Mouse (Mus musculus): ENCODE data around the gene Birc7. TPM values are rescaled to one million over a fixed set of nuclear protein-coding genes. Genes with fewer than 3 reads are reported as not detected.

The Birc7 gene
- polyA plus RNA-seq, 1 experiment from 2014 or later = 0.60 TPM

GRCm38 (mm10) chr2:180954061-180955047 lies 25.5 kb downstream of the Birc7 start, which contains the start of gene Nkain4:
Nkain4 (minus strand) TSS chr2:180954699.
- Histone ChIP-seq H3K27me3 (no peaks in the 10 kb centered on the region), H3K4me1 (replicated peaks) (peaks cover 57% of the 10 kb centered on the region), H3K4me2 (peak within 1 kb of the TSS; percentile 80), H3K27ac (replicated peaks) (peak within 1 kb of the TSS; percentile 95), H3K36me3 (no peaks in the 10 kb centered on the region), H3K4me3 (peak within 1 kb of the TSS; percentile 61), H3K9ac (peak within 1 kb of the TSS; percentile 80), H3K9me3 (no peaks in the 10 kb centered on the region)
- under 1% methylated on average over 52 of the region's 52 CpGs for WGBS
- peak; percentile 94 for ATAC-seq (ENCODE audit: low read depth)

- Histone ChIP-seq H3K36me3 (no peaks in the 10 kb centered on the region), H3K4me3 (no peak overlapping the region), H3K9ac (no peak overlapping the region), H3K27ac (replicated peaks) (no peak overlapping the region), H3K4me2 (no peak overlapping the region), H3K9me3 (no peaks in the 10 kb centered on the region), H3K27me3 (no peaks in the 10 kb centered on the region), H3K4me1 (replicated peaks) (peaks cover 10% of the 10 kb centered on the region; the same call in 1 of the 2 replicates)
- no peak for ATAC-seq (ENCODE audit: low read depth)
- 77% methylated on average over 7 of the region's 7 CpGs for WGBS
Observed at GRCm38 (mm10) chr2:180959605-180960004, 30.8 kb downstream of the Birc7 start.

- Histone ChIP-seq H3K27me3 (no peaks in the 10 kb centered on the region), H3K27ac (replicated peaks) (no peak overlapping the region), H3K36me3 (no peaks in the 10 kb centered on the region), H3K9me3 (no peaks in the 10 kb centered on the region), H3K9ac (no peak overlapping the region), H3K4me2 (no peak overlapping the region), H3K4me3 (no peak overlapping the region), H3K4me1 (replicated peaks) (peaks cover 5% of the 10 kb centered on the region; the same call in 1 of the 2 replicates)
- no peak for ATAC-seq (ENCODE audit: low read depth)
- 85% methylated on average over 3 of the region's 3 CpGs for WGBS
Observed at GRCm38 (mm10) chr2:180960187-180960586, 31.4 kb downstream of the Birc7 start.

- Histone ChIP-seq H3K4me3 (no peak overlapping the region), H3K9me3 (no peaks in the 10 kb centered on the region), H3K9ac (no peak overlapping the region), H3K4me1 (replicated peaks) (peaks cover 10% of the 10 kb centered on the region), H3K27me3 (no peaks in the 10 kb centered on the region), H3K36me3 (no peaks in the 10 kb centered on the region), H3K4me2 (no peak overlapping the region), H3K27ac (replicated peaks) (no peak overlapping the region)
- WGBS = 74% methylated on average over 2 of the region's 2 CpGs
- ATAC-seq (ENCODE audit: low read depth) = no peak
Observed at GRCm38 (mm10) chr2:180962616-180963308, 33.9 kb downstream of the Birc7 start.

GRCm38 (mm10) chr2:180963956-180964355 lies 35.1 kb downstream of the Birc7 start:
- H3K4me1 ChIP-seq (replicated peaks) = peaks cover 22% of the 10 kb centered on the region
- H3K36me3 ChIP-seq = 0 out of 2 replicates have a peak, but pooled peaks cover 5% of the 10 kb centered on the region
- no peak overlapping the region for H3K27ac ChIP-seq (replicated peaks)
- no peak overlapping the region for H3K4me3 ChIP-seq
- no peak for ATAC-seq (ENCODE audit: low read depth)
- 4% methylated on average over 5 of the region's 5 CpGs for WGBS
- no peaks in the 10 kb centered on the region for H3K9me3 ChIP-seq
- no peak overlapping the region for H3K9ac ChIP-seq
- H3K4me2 ChIP-seq = no peak overlapping the region
- H3K27me3 ChIP-seq = no peaks in the 10 kb centered on the region

- H3K36me3 ChIP-seq = peaks cover 24% of the 10 kb centered on the region
- ATAC-seq (ENCODE audit: low read depth) = no peak
- 19% methylated on average over 14 of the region's 14 CpGs for WGBS
Observed at GRCm38 (mm10) chr2:180966092-180966882, 37.5 kb downstream of the Birc7 start.

GRCm38 (mm10) chr2:180967010-180967763 lies 38.4 kb downstream of the Birc7 start, which contains the start of gene Arfgap1:
Arfgap1 (plus strand) TSS chr2:180967225.
- under 1% methylated on average over 57 of the region's 57 CpGs for WGBS
- Histone ChIP-seq H3K27ac (replicated peaks) (peak within 1 kb of the TSS; percentile 92), H3K36me3 (peaks cover 33% of the 10 kb centered on the region), H3K9ac (peak within 1 kb of the TSS; percentile 97), H3K4me3 (peak within 1 kb of the TSS; percentile 90), H3K4me1 (replicated peaks) (peaks cover 31% of the 10 kb centered on the region), H3K27me3 (no peaks in the 10 kb centered on the region), H3K4me2 (peak within 1 kb of the TSS; percentile 93), H3K9me3 (no peaks in the 10 kb centered on the region)
- peak; percentile 95 for ATAC-seq (ENCODE audit: low read depth)

More at GRCm38 (mm10) chr2:180966092-180966882, 37.5 kb downstream of the Birc7 start:
- H3K9me3 ChIP-seq = no peaks in the 10 kb centered on the region
- peak overlapping the region; percentile 97 for H3K9ac ChIP-seq
- peak overlapping the region; percentile 93 for H3K4me2 ChIP-seq
- peaks cover 31% of the 10 kb centered on the region for H3K4me1 ChIP-seq (replicated peaks)
- no peaks in the 10 kb centered on the region for H3K27me3 ChIP-seq
- peak overlapping the region; percentile 90 for H3K4me3 ChIP-seq
- H3K27ac ChIP-seq (replicated peaks) = peak overlapping the region; percentile 92

- no peaks in the 10 kb centered on the region for H3K9me3 ChIP-seq
- no peak overlapping the region for H3K9ac ChIP-seq
- 0 out of 2 replicates have a peak, but pooled peaks cover 2% of the 10 kb centered on the region for H3K4me1 ChIP-seq (replicated peaks)
- no peak for ATAC-seq (ENCODE audit: low read depth)
- no peaks in the 10 kb centered on the region for H3K27me3 ChIP-seq
- peaks cover 86% of the 10 kb centered on the region for H3K36me3 ChIP-seq
- H3K4me2 ChIP-seq = no peak overlapping the region
- H3K27ac ChIP-seq (replicated peaks) = no peak overlapping the region
- WGBS = 82% methylated on average over 6 of the region's 6 CpGs
- H3K4me3 ChIP-seq = no peak overlapping the region
Observed at GRCm38 (mm10) chr2:180981133-180981532, 52.3 kb downstream of the Birc7 start.

Small RNA genes lying within 50 kb of the gene (microRNA-seq; reads per million reads assigned to microRNA genes)
- gene Mir124a-3 = 1.6 reads per million, percentile 3 among the genes with 10 or more reads in this experiment

Other genes starting within 250 kb of the Birc7 start
- gene Dido1, start 219.0 kb upstream of the Birc7 start, polyA plus RNA-seq (2015; fragmentation: Nextera tagmentation; extraction: Ambion mirVana) = 21.8 and 24.1 TPM in 2 replicates
- gene Gid8, start 218.9 kb upstream of the Birc7 start, polyA plus RNA-seq (2015; fragmentation: Nextera tagmentation; extraction: Ambion mirVana) = 55.6 and 59.1 TPM in 2 replicates
- gene Slc17a9, start 203.8 kb upstream of the Birc7 start, polyA plus RNA-seq (2015; fragmentation: Nextera tagmentation; extraction: Ambion mirVana) = 0.21 and 0.35 TPM in 2 replicates
- gene Bhlhe23, start 152.1 kb upstream of the Birc7 start, polyA plus RNA-seq (2015; fragmentation: Nextera tagmentation; extraction: Ambion mirVana) = 4.2 and 4.3 TPM in 2 replicates
- 50.7 and 55.9 TPM in 2 replicates for gene Ythdf1, start 8.1 kb upstream of the Birc7 start, polyA plus RNA-seq (2015; fragmentation: Nextera tagmentation; extraction: Ambion mirVana)
- gene Nkain4, start 25.7 kb downstream of the Birc7 start, polyA plus RNA-seq (2015; fragmentation: Nextera tagmentation; extraction: Ambion mirVana) = 88.1 and 106 TPM in 2 replicates
- gene Arfgap1, start 38.2 kb downstream of the Birc7 start, polyA plus RNA-seq (2015; fragmentation: Nextera tagmentation; extraction: Ambion mirVana) = 106 and 108 TPM in 2 replicates
- 0.62 and 1.2 TPM in 2 replicates for gene Col20a1, start 57.5 kb downstream of the Birc7 start, polyA plus RNA-seq (2015; fragmentation: Nextera tagmentation; extraction: Ambion mirVana)
- gene Chrna4, start 114.5 kb downstream of the Birc7 start, polyA plus RNA-seq (2015; fragmentation: Nextera tagmentation; extraction: Ambion mirVana) = 42.9 and 43.0 TPM in 2 replicates
- gene Kcnq2, start 206.3 kb downstream of the Birc7 start, polyA plus RNA-seq (2015; fragmentation: Nextera tagmentation; extraction: Ambion mirVana) = 43.9 TPM in 2 replicates
- 7.7 and 8.9 TPM in 2 replicates for gene Eef1a2, start 228.0 kb downstream of the Birc7 start, polyA plus RNA-seq (2015; fragmentation: Nextera tagmentation; extraction: Ambion mirVana)

All from neural tube, embryonic 13.5 days (tissue).